Mouse (Mus musculus) embryo, embryonic 9.5 days (tissue): ENCODE measurements around the gene Ifitm5.
A peak's percentile ranks its signal among the peaks of the same experiment; 100 is the strongest.
"Not testable (repeated sequence)": the region's sequence is repeated elsewhere in the genome, so short reads cannot be mapped to it uniquely, and the experiment has no call there.

ENCODE experiments used
- DNase-seq: peaks from one replicate; pipeline ENCODE4 v3.0.0-alpha.2; 2017; ENCODE audit errors: extremely low spot score

Gene Ifitm5

GRCm38 (mm10) chr7:140949824-140950530 is at the start of gene Ifitm5:
Ifitm5 (minus strand) TSS chr7:140950291.
- DNase-seq, result no peak

DNA sequence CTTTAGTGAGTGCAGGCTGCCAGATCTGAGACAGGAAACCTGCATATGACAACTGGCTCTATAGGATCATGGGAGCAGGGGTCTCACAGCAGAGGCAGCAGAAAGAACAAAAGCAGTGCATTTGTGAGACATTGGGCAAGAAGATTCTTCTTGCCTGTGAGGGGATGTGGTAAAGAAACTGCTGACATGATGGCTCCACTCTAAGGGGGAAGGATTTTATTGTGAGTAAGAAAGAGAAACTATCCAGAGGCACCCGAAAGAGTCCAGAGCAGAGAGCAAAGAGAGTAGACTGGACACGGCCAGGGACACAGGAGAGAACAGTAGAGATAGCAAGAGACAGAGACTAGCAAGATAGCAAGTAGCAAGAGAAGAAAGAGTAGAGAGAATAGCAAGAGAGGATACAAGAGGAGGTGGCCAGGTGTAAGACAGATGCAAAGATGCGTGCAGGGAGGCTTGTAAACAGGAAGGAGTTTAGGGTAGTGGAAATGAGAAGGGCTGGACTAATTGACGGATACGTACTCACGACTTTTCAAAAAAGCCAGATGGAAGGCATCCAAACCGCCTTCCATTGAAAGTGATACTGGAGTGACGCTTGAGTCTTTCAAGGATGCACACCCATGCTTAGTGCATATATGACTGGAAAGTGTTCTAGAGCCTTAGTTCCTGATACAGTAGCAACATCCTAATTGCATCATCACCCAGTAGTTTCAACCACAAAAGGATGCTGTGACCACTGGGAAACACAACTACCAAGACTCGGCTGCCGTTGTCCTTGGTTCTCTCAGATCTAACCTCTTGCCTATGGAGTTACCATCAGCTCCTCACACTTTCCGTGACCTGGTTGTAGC is 49.0 kb upstream of the Ifitm5 start:
- DNase-seq, result no peak

- DNase-seq, result no peak
Observed at GRCm38 (mm10) chr7:140997817-140998216, 47.7 kb upstream of the Ifitm5 start.

DNA sequence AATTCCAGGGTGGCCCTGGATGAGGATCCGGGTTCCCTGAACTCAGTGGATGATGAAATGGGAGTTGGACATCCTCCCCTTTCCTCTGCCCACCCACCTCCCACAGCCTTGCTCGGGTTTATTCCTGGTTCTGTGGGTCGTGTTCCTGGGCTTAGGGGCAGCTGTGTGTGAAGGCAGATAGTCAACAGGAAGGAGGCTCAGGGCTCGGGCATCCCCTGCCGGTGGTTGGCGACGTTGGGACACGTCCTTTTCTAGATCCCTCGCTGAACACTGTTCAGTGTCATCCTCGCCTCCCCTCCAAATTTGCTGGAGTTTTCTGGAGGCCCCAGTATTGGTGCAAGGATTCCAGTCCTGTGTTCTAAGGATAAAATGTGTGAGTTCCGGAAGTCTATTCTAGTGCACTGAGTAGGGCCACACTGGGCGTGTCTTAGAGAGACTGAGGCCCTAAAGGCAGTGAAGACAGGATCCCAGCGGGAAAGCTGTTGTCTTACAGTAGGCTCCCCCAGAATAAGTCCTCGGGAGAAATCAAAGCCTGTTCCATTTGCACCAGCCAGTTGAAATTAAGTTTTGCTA is 41.1 kb upstream of the Ifitm5 start:
- DNase-seq, result no peak

DNA sequence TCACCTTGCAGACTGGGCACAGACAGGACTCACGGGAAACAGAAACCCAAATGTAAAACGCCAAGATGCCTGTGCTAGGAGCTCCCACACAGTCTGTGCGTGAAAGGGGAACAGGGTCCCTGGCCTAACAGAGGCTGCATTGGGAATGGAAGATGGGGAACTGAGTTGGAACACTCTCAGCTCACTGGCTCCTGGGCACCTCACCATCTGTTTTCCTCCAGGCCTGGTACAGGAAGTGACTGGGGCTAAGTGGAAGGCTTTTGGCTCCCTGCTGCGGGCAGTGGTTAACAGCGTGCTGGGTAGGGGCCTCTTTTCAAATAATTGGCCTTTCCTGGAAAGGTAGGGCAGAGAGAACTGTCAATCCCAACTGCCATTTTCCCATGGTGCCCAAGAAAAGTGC is 40.5 kb upstream of the Ifitm5 start:
- no peak for DNase-seq

GRCm38 (mm10) chr7:140990185-140990584 is 40.1 kb upstream of the Ifitm5 start:
- no peak for DNase-seq

DNA sequence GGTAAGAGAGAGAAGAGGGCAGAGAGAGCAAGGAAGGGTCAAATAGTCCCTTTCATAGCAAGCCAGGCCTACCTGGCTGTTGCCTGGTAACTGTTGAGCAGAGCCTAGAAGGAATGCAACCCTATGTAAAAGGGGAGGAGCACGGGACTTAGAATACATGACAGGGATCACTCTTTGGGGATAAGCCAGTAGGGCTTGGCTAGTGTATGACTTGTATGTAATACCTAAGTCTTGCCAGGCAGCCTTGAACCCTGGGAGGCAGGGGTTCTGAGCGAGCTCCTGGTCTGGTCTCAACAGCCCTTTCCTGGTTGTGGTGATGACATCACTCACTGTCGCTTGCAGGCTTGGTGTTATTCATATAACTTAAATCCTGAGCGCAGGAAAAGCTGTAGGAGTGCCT is 38.9 kb upstream of the Ifitm5 start:
- DNase-seq, result no peak

- DNase-seq, result no peak
Observed at GRCm38 (mm10) chr7:140987182-140988138, 37.4 kb upstream of the Ifitm5 start.

- no peak for DNase-seq
Observed at GRCm38 (mm10) chr7:140982971-140983370, 32.9 kb upstream of the Ifitm5 start.

DNA sequence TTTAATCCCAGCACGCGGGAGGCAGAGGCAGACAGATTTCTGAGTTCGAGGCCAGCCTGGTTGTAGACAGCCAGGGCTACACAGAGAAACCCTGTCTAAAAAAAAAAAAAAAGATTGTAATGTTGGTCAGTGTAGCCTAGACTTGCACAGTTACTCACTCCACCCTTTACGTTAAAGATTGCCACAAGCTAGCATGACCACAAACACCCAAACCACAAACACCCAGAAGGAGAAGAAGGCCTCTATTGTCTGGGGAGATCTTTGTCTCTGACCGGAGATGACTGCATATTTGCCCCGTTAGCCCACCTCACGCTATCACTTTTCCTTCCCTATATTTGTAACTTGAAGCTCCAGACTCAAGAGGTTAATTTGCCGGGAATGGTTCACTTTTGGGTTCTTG is 31.6 kb upstream of the Ifitm5 start:
- no peak for DNase-seq

- DNase-seq, result not testable (repeated sequence)
Observed at GRCm38 (mm10) chr7:140976720-140977119, 26.6 kb upstream of the Ifitm5 start.

DNA sequence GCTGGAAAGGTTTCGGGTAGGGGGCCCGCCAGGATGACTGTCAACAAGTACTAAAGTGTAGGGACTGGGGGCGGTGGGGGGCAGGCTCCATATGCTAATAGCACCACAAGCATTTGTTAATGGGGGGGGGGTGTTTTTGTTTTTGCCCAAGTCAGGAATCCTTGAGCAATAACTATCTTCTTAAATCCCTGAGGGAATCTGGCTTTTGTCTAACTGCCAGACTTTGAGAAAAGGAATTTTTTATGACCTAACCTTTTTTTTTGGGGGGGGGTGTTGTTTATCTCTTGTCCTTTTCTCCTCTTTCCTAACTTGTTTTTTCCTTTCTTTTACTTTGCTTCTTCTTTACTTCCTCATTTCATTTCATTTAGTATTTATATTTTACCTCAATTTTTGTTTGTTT is 25.4 kb upstream of the Ifitm5 start:
- DNase-seq, result no peak

DNA sequence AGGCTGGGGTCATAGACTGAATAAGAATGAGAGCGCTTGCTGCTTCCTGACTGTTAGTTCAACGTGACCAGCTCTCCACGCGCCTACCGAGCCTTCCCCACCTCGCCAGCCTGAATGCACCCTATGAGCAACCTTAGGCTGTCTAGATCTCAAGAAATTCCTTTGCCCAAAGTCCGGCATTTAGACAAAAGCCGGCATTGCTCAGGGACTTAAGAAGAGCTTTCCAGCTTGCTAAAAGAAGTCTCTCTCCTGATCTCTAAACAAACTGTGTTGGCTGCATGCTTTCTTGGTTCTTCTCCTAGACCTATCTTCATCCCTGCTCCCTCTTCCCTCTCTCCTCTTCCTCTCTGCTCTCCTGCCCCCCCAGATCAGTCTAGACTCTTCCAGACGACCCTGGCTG is 24.8 kb upstream of the Ifitm5 start:
- peak; percentile 44 for DNase-seq

DNA sequence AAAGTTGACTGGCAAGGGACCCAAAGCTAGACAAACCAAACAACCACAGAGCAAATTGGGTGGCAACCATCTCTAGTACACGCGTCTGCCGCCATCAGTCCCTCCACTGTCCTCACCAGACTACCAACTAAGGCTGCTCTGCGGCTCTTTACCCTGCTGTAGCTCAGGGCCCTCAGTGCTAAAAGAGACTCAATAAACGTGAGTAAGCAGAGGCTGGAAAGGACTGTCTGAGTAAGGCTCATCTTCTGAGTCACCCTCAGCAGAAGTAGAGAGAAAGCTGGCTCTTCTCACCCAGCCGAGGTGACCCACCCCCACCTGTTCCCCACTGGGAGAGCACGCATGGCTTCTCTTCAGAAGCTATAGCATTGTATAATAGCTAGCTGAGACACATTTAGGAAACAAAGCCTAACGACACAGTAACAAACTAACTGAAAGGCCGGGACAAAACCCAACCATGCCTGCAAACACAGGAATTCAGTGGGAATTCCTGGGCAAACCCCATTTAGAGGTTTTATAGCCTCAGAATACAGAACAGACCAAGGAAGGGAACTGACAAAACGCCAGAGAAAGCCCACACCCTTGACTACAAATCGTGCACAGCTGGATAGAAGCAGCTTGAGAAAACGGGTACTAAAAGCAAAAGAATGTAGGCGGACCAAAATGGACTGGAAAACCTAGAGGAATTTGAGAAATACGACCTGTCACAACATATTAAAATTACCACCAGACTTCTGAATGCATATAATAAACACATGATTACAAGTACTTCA is 23.5 kb upstream of the Ifitm5 start:
- DNase-seq, result no peak

DNA sequence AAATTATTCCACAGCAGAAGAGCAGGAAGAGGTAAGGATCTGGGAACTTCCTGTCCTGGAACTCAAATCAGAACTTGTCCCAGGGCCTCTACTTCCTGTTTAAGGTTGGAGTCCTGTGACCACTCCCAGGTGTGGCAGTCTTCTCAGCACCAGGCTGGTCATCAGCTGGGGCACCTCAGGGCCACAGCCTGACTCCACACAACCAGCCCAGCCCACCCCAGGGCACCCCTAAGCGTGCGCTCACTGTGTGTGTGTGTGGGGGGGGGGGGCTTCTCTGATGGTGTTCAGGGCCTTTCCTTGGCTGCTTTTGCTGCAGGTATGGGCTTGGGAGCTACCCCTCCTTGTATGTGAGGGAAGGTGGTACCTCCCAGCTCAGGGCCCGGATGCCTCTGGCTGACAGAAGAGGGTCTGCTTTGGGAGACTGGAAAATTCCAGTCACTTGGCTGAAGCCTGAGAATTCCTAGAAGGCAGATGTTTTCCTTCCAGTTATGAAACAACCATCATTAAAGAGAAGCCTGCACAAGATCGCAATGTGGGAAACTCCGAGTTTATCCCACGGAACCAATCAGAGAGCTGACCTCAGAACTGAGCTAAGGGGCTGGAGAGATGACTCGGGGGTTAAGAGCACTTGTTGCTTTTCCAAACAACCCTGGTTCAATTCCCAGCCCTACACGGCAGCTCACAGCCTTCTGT is 21.5 kb upstream of the Ifitm5 start:
- no peak for DNase-seq

GRCm38 (mm10) chr7:140970931-140971330 is 20.8 kb upstream of the Ifitm5 start:
- DNase-seq, result no peak

GRCm38 (mm10) chr7:140968710-140969109 is 18.6 kb upstream of the Ifitm5 start:
- not testable (repeated sequence) for DNase-seq

- DNase-seq, result peak; percentile 57
Observed at GRCm38 (mm10) chr7:140967862-140968591, 17.9 kb upstream of the Ifitm5 start.

DNA sequence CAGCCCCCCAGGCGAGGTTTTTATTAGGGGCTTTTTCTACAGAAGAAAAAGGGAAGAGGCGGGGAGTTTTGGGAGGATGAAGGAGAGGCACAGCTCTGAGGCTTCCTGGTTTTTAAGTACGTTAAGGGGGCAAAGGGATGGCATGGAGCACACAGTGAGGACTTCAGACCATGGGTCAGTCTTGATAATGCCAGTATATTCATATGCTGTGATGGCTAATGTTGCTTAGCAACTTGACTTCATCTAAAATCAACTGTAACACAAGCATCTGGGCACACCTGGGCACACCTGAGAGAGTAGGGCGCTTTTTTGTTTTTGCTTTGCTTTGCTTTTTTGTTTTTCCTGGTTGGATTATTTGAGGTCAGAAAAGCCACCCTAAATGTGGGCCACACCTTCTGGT is 16.8 kb upstream of the Ifitm5 start, which contains the start of gene Ifitm1:
Ifitm1 (plus strand) TSS at position 301 of the 400 bp plus-strand sequence.
- DNase-seq, result no peak
